Mouse (Mus musculus): Measurements from ENCODE around the gene Fbxo46.

Fbxo46 gene

DNA sequence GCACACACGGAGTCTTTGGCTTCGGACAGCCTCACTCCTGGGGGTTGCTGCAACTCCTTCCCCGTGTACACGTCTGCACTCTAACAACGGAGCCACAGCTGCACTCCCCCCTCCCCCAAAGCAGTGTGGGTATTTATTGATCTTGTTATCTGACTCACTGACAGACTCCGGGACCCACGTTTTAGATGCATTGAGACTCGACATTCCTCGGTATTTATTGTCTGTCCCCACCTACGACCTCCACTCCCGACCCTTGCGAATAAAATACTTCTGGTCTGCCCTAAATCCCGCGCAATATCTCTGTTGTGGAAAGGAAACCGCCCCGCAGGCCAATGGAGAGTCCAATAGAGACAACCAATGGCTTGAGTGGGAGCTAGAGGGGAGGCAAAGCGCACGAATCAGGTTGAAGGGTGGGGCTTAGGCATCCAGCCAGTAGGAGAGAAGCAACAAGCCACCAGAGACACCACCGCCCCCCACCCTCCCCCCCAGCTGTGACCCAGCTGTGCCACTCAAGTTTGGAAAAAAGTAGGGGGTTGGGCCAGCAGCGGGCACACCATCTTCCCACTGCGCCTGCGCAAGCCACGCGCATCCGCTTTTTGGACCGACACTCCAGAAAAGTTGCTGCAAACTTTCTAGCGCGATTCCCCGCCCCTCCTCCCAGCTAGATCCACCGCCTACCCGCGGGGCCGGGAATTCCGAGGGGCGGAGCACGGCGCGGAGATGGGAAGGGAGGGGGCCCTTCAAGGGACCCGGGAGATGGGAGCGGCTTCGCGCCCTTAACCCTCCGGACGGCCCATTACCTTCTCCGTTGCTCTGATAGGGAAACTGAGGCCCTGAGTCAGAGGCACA is 25.9 kb upstream of the Fbxo46 start:
- peak; percentile 93 for DNase-seq (ENCODE audit: low spot score)

DNA sequence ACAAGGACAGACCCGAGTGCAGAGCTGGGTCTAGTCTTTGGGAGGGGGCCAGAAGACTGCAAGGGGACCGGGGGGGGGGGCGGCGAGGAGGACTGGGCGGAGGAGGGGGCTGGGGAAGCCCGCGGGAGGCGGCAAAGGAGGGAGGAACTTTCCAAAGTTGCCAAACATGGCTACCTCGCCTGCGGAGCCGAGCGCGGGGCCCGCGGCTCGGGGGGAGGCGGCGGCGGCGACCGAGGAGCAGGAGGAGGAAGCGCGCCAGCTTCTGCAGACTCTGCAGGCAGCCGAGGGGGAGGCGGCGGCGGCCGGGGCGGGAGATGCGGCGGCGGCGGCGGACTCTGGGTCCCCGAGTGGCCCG is 25.2 kb upstream of the Fbxo46 start, which contains the start of gene Six5:
Six5 (plus strand) TSS at position 124 of the 355 bp plus-strand sequence.
- DNase-seq (ENCODE audit: low spot score): no peak

DNA sequence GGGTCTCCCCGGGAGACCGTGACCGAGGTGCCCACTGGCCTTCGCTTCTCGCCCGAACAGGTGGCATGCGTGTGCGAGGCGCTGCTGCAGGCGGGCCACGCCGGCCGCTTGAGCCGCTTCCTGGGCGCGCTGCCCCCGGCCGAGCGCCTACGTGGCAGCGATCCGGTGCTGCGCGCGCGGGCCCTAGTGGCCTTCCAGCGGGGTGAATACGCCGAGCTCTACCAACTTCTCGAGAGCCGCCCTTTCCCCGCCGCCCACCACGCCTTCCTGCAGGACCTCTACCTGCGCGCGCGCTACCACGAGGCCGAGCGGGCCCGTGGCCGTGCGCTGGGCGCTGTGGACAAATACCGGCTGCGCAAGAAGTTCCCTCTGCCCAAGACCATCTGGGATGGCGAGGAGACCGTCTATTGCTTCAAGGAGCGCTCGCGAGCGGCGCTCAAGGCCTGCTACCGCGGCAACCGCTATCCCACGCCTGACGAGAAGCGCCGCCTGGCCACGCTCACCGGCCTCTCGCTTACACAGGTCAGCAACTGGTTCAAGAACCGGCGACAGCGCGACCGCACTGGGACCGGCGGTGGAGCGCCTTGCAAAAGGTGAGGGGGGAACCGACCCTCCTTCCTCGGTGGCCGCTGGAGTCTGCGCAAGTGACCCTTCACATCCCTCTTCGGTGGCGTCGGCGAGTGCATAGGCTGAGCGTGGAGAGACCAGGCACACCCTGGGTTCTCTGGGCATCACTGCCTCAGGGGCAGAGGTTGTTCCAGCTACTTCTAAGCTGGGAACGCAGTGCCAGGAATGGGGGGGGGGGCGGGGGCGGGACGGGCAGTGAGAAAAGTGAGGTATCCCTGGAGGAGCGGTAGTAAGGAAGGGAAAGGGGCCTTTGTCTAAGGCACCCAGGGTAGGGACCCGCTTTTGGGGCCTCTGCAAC is 24.6 kb upstream of the Fbxo46 start:
- DNase-seq (ENCODE audit: low spot score): peak; percentile 60

DNA sequence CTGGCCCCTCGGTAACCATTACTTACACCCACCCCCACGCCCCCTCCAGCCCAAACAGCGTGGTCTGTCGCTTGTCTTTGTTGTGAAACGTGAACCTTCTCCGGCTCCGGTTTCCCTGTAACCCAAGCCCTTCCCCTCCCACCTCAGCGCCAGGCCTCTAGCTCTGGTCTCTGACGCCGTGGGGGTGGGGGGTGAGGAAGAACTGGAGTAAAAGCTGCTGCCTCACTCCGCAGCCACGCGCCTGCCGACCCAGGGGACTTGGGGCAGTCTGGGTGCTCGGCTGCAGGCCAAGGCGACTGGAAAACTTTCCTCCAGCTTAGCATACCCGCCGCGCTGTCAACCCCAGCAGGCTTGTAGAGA is 23.9 kb upstream of the Fbxo46 start:
- DNase-seq (ENCODE audit: low spot score): peak; percentile 57

DNA sequence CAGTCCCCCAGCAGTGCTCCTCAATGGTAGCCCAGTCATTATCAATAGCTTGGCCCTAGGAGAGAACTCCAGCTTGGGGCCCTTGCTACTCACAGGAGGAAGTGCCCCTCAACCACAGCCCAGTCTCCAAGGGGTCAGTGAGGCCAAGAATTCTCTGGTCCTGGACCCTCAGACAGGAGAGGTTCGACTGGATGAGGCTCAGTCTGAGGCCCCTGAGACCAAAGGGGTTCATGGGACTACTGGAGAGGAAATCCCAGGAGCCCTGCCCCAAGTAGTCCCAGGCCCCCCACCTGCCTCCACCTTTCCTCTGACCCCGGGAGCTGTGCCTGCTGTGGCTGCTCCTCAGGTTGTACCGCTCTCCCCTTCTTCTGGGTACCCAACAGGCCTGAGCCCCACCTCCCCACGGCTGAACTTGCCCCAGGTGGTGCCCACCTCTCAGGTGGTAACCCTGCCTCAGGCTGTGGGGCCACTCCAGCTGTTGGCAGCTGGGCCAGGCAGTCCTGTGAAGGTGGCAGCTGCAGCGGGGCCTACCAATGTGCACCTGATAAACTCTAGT is 23.2 kb upstream of the Fbxo46 start:
- DNase-seq (ENCODE audit: low spot score): no peak

DNA sequence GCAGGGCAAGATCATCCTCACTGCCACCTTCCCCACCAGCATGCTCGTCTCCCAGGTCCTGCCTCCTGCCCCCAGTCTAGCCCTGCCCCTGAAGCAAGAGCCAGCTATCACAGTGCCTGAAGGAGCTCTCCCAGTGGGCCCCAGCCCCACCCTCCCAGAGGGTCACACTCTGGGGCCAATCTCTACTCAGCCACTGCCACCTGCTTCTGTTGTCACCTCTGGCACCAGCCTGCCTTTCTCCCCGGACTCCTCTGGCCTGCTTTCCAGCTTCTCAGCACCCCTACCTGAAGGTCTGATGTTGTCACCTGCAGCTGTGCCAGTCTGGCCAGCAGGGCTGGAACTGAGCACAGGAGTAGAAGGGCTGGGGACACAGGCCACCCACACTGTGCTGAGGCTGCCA is 22.4 kb upstream of the Fbxo46 start:
- DNase-seq (ENCODE audit: low spot score): no peak

- no peak for DNase-seq (ENCODE audit: low spot score)
Measured at GRCm38 (mm10) chr7:19097863-19098262, 21.8 kb upstream of the Fbxo46 start.

DNA sequence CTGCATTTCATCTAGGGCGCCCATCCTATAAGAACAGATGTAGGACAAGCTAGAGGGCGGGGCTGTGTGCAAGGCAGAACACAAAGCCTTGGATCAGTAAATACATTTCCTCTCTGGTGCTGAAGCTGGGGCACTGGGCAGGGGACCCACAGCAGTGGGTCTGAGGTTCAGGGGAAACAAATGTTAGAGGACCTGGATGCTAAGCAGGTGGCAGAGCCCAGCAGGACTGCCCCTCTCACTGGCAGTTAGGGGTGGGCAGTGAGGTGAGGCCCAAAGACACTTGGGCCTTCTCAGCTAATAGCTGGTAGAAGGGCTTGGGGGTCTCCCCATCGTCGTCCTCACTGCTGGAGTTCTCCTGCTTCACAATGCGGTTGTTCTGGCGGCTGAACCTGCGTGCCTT is 20.8 kb upstream of the Fbxo46 start:
- no peak for DNase-seq (ENCODE audit: low spot score)

DNA sequence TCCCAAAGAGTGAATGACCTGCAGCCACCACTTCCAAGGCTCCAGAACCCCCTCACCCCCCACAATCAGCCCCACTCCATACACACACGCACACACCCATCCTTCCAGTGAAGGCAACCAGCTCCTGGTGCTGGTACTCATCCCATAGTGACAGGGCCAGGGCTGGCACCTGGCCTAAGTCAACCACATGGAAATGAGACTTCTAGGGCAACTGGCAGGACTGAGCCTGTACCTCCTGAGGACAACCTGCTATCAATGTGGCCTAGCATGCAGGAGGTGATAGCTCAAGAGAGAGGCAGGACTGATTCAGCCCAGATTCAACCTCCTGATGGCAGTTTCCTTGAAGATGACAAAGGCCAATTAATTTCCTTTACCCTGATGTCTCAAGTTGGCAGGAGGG is 19.4 kb upstream of the Fbxo46 start:
- DNase-seq (ENCODE audit: low spot score): no peak

DNA sequence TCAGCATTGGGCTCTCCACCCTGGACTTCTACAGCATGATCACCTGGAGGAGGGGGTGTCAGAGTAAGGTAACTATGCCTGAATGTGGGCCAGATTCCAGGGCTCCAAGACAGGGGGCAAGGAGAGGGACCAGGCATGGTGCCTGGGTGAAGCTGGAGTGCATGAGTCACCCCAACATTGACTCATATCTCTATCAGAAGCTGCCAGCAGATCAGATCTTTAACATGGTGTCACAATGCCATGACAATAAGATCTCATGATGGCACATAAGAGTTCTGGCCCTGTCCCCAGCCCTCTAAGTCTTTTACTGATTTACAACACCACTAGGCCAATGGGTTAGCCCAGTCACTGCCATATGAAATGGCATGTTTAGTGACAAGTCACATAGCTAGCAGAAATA is 15.9 kb upstream of the Fbxo46 start:
- DNase-seq (ENCODE audit: low spot score): no peak

DNA sequence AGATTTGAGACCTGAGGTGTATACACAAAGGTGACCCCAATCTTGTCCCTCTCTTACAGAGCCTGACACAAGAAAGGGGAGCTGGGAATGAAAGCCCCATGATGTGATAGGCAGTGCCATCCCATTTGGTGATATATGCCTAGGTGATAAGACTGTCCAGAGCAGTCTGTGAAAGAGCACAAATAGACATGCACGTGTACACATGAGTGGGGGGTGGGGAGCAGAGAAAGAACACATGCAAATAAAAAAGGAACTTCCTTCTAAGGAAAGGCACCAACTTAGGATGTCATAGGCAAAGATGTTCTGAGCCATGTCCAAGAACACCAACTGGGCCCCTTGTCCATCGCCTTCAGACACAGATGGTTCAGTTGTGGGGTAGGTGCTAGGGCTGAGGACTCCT is 15.2 kb upstream of the Fbxo46 start:
- no peak for DNase-seq (ENCODE audit: low spot score)

DNA sequence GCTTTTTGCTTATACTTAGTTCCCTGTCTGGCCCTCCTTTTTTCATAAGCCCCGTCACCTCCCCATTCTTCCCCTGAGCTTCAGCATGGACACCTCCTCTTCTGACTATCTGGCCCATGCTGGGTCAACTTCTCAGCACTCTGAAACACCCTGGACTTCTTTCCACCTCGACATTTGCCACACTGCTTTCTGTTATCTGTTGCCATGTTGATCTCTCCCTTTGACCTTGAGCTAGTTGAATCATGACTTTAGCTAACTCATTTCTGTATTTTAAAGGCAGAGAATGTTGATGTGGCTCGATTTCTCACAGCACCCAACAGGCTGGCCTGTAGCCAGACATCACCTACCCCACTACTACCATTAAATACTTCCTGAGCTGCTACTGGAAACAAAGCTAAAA is 12.2 kb upstream of the Fbxo46 start:
- DNase-seq (ENCODE audit: low spot score): no peak

DNA sequence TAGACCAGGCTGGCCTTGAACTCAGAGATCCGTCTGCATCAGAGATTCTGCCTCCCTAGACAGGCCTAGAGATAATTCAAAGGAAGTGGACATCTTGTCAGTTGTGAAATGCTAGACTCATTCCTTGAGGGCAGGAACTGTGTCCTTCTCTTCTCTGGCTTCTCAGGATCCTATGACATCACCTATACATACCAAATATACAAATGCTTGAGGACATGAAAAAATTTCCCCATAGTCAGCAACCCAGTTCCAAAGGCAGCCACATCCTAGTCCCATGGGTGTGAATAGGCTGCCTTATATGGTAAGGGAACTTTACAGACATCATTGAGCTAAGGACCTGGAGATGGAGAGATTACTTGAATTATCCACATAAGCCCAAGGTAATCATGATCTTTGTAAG is 10.1 kb upstream of the Fbxo46 start:
- no peak for DNase-seq (ENCODE audit: low spot score)

GRCm38 (mm10) chr7:19118028-19118771 is 1.5 kb upstream of the Fbxo46 start, which contains the start of gene Gm4969:
Gene Gm4969, minus strand, starts transcription at chr7:19118368.
- peak; percentile 37 for DNase-seq (ENCODE audit: low spot score)

DNA sequence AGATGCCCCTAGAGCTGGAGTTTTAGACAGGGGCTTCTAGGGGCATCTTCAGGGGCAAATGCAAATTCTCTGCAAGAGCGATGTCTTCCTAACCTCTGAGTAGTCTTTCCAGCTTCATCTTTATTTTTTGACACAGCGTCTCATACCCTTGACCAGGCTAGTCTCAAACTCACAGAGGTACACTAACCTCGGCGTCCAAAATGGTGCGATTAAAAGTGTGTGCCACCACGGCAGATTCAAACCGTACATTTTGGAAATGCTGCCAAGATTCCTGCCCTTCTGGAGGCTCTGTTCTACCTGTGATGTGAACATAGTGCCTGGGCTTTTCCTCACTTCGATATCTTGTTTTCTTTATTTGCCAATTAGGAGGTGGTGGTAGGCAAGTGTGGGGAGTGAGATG is 576 bp upstream of the Fbxo46 start:
- DNase-seq (ENCODE audit: low spot score): no peak

GRCm38 (mm10) chr7:19121686-19122085 is 2.0 kb downstream of the Fbxo46 start:
- DNase-seq (ENCODE audit: low spot score): no peak

DNA sequence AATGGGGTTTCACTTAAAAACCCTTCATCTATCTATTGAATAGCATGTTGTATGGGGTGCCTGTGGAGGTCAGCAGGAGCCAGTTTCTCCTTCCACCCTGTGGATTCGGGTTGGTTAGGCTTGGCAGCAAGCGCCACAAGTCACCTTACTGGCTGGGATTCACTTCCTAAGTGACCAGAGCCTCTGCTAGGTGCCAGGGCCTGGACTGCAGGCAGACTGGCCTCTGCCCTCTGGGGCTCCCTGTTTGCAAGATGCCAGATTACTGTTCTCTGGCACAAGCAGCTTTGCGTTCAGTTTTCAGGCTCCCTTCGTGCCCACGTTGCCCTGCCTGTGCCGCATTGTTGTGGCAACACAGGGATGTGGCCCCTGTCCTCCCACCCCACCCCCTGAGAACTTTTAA is 5.1 kb downstream of the Fbxo46 start:
- no peak for DNase-seq (ENCODE audit: low spot score)

DNA sequence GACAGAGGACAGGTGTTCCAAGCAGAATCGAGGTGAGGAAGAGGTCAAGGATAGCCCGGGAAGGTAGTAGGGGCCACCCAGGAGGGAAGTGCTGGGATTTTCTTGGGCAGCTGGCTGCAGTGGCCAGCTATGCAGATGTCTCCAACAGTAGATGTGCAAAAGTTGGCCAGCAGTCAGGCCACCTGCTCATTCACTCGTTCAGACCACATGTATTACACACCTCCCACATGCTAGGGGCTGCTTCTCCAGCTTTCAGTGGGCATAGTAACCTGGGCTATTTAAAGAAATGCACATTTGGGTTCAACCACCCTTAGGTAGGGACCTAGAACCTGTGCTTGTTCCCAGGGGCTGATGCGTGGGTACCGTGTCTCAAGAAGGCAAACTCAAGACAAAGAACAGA is 8.1 kb downstream of the Fbxo46 start:
- no peak for DNase-seq (ENCODE audit: low spot score)

DNA sequence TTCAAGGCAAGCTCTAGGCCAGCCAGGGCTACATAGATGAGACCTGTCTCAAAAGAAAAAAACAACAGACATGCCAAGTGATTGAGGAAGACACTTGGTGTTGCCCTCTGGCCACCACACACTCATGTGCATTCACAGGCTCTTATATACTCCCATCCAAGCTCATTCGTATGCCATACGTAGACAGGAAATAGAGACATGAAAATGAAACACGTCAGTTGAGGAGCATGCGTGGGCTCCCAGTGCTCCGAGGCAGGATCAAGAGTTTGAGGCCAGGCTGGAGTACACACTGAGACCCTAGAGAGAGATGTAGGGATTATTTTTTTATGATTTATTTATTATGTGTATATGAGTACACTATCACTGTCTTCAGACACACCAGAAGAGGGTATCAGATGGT is 9.7 kb downstream of the Fbxo46 start:
- DNase-seq (ENCODE audit: low spot score): no peak

DNA sequence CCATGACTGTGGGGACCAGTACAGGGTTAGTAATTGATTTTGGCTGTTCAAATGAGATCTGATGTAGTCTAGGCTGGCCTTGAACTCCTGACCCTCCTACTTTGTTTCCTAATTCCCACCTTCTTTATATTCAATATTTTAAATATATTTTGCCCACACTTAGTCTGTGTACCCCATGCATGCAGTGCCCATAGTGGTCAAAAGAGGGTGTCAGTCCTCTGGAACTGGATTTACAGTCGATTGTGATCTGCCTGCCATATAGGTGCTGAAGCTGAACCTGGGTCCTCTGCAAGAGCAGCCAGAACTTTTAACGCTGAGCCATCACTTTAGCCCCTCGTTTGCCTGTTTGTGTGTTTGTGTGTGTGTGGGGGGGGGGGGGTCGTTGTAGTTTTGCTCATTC is 11.0 kb downstream of the Fbxo46 start:
- no peak for DNase-seq (ENCODE audit: low spot score)

DNA sequence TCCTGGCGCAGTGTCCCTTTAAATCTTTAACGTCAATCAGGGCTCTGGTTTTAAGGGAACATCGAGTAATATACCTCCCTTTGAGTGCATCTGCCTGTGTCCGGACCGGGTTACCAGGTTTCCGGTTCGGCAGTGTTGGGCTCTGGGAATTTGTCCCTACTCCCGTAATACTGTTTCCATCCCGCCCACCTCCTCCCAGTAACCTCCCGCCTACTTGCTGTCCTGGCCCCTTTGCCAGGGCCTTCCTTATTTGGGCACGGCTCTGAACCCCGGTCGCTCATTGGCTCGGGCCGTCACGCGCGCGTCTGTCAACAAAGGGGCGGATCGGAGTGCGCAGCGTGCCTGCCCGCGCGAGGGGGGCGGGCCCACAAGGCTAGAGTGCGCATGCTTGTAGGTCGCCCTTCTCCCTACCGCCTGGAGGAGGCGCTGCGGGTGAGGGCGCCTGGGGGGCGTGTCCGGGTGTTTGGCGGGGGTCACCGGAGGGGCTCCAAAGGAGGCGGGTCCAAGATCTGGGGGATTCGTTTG is 11.7 kb downstream of the Fbxo46 start:
- peak; percentile 95 for DNase-seq (ENCODE audit: low spot score)

DNA sequence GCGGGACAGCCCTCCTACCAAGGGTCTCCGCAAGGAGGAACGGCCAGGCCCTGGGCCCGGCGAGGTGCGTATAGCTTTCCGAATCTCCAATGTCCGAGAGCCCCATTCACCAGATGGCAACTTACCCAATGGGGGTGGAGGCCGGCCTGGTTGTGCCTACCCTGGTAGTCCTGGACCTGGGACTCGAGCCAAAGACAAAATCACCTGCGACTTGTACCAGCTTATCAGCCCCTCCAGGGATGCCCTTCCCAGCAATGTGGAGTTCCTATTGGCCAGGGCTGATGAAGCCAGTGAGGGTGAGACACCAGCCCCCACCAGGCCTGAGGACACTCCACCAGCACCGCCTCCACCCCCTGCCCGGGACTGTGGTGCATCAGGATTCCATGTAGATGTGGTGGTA is 16.5 kb downstream of the Fbxo46 start:
- DNase-seq (ENCODE audit: low spot score): no peak
